Mouse (Mus musculus) spleen, adult 10 weeks (tissue): ENCODE measurements around the gene Pak3. TPM values are rescaled to one million over a fixed set of nuclear protein-coding genes. Genes with fewer than 3 reads are reported as not detected.

Source experiments
- polyA plus RNA-seq: library from polyadenylated mRNA; stranded (reverse); fragments of 350-450 nt; fragmentation: Illumina TruSeq; extraction: RNeasy Lipid Tissue Mini Kit (QIAGEN cat#74804); gene quantifications from one replicate; pipeline ENCODE4 v1.2.3, GENCODE M21; 2015; ENCODE audit warnings: low replicate concordance; ENCODE audit not compliant: insufficient read depth

The Pak3 gene
- 0.37 TPM for polyA plus RNA-seq

DNA sequence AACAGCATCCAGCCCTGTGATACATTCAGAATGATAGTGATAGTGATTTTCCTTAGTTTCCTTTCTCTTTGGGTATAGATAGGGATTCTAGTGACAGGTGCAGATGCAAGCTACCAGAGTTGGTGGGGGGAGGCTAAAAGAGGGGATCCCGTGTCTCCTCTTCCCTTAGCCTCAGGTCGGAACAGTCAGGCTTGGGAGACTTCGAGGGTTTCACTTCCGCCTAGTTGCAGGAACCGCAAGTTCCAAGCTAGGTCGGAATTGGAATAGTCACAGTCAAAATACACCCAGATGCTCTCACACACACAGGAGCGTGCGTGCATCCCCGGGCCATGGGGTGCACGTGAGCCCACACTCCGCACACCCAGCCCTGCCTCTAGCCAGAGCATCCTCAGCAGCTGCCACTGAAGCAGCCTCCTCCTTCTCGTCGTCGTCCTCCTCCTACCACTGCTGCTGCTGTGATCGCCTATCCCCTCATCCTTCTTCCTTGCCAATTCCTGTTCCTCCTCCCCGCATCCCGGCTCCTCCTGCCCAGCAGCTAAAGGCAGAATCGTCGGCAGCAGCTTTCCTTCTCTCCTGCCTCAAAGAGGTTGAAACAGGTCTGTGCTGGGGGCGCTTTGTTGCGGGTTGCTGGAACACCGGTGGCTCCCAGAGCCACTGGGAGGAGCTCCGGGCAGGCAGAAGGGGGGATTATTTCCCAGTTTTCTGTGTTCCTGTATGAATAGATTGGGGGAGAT lies at the start of gene Pak3:
Gene Pak3 (plus strand): TSS at position 424 of the 734 bp plus-strand sequence.

DNA sequence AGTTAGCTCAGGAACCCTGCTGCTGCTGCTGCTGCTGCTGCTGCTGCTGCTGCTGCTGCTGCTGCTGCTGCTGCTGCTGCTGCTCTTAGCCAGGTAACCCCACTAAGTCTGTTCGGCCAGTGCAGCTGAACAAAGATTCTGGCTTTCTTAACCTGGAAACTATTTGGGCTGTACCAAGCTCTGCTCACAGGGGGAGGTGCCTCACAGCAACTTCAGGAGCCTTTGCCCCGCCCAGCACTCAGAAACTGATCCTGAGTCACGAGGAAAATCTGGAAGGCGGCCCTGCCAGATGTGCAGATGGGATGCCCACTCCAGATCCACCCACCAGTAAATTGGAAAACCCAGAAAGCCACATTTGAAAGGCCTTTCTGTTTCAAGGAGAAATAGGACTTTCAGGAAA lies 308.8 kb downstream of the Pak3 start, which contains the start of gene Capn6:
Gene Capn6 (minus strand): TSS at position 203 of the 400 bp plus-strand sequence.

Other genes with a start within 250 kb of the Pak3 start
- 5.3 TPM for gene Chrdl1, start 124.3 kb upstream of the Pak3 start, polyA plus RNA-seq